Mouse (Mus musculus) heart, adult 9 months (tissue): ENCODE results near the gene Ccdc127.
A peak's percentile ranks its signal among the peaks of the same experiment; 100 is the strongest.

Source experiments
- DNase-seq, 2 experiments: peaks; one replicate each; pipeline ENCODE4 v3.0.0; 2022; ENCODE audit warnings: low spot score in 2 of 2

Gene Ccdc127

DNA sequence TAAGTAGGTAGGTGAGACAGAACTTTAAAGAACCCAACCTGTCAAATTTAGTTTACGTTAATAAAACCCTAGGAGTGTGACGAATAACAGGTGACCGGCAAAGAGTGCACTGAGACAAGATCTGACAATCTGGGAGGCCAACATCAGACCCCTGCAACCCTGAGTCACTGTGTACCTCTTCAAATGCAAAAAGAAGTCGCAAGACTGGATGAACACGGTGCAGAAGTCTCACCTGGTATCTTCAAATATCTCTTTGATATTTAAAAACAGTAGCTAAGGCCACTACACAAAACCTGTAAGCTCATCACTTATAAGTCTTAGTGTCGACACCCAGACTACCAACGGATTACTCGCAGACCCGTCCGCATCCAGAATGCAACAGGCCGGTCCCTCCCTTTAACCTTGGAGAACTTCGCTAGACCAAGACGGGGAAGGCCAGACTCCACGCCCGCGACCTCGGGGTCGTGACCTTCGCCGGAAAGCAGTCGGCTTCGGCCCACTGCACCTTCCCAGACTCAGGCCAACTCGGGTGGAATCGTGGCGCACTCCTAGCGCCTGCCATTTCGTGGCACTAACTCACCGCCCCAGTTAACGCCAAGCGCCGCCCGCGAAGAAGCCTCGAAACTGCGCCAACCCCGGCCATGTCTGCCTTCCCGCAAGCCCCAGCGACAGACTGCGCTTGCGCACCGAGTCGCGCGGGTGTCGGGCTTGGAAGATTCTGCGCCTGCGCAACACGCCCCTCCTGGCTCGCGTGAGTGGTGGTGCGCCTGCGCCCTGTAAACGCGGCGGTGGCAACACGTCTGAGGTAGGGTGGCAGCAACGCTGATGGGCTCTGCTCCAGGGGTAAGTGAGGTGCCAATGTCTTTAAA lies at the start of gene Ccdc127, which contains the start of gene Sdha:
Gene Ccdc127, plus strand, starts transcription at position 744 of the 869 bp plus-strand sequence.
Gene Sdha, minus strand, starts transcription at position 715 of the 869 bp plus-strand sequence.
- DNase-seq: peak; percentile 96

DNA sequence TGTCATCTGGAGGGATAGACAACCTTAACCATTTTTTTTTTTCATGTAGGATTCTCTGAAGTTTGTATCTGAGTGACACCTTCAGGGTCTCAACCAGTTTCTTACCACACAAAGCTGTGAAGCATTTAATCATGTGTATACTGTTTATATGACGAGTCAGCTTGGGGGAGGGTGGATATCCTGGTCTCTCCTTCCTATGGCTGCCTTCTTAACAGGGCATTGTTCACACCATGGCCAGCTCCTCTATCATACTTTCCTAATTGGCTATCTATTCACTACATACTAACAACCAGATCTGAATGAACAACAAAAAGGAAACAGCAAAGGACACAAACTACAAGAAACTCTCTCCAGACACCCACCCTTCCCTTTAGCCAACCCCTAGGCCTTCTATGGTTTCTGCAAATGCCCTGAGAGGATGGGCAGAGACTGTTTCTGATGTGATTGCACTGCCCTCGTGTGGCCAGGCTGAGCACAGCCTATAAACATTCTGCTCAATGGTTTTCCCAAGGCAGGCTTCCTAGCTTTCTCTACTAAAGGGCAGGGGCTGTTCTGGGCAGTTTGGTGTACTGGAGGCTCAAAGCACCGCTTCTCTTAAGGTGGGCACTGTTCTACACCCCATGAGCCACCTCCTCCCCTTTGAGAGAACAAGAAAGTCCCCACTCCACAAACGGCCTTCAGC lies 49.0 kb upstream of the Ccdc127 start:
- peak; percentile 21 to 53 for DNase-seq

DNA sequence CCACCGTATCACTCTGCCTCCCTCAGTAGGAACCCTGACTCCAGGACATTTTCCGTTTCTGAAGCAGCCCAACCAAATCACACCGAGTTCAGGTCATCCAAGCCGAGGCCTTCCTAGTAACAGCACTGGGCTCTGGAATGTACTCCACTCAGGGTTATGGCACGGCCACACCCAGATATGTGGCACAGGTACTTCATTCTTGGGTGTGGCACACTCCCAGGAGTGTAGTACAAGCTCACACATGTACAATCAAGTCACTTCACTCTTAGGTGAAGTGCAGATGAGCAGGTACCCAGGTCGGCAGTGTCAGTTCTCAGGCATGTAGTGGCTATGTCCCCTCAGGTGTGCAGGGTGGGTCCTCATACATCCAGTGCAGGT lies 48.5 kb upstream of the Ccdc127 start:
- no peak for DNase-seq

DNA sequence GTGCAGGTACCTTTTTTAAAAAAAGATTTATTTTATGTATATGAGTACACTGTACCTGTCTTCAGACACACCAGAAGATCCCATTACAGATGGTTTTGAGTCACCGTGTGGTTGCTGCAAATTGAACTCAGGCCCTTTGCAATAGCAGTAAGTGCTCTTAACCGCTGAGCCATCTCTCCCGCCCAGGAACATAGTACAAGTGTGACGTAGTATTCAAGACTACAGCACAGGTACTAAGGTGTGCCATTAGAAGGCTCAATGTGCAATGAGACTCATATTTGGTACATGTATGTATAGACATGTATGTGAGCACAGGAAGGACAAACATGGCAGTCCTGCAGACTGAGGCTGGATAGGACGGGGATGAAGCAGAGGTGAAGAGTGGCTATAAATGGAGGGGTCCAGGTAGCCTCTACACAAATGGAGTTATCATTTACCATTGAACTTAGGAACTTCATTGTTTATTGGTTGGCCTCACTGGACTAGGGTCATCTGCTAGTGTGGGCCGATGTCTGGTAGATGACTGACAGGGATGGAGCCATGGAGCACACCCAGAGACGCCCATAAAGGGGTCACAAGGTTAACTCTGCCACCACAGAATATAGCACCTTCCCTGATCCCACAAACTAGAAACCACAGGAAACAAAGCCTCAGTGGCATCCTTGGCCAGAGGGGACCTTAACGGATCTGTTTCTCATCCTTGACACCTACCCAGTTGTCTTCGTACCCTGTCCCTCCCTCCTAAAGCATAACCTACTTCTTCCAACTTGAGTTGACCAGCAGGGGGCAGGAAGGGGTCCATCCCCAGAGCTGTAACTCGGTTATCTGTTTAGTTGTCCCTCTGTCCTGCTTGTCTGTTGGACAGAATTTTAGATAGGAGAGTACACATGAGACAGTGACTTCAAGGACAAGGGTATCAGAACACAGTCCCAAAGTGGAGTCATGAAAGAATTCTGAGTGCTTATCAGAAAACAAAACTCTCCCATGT lies 47.8 kb upstream of the Ccdc127 start:
- DNase-seq: no peak

DNA sequence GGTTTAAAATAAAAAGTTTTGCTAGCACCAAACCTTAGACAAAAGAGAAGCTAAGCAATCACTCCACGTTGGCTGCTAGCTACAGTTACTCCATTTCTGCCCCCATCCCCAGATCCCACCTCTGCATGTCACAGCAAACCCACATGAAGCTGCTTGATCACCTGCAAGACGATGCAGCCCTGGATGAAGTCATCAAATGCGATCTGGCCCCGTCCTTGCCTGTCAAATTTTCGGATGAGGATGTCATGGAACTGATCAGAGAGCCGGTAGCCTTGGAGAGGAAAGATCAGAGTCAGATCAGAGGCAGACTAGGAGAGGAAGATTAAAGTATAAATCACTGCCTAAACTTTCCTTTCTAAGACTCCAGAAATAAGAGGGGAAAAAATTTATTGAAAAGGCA lies 44.7 kb upstream of the Ccdc127 start:
- no peak for DNase-seq

DNA sequence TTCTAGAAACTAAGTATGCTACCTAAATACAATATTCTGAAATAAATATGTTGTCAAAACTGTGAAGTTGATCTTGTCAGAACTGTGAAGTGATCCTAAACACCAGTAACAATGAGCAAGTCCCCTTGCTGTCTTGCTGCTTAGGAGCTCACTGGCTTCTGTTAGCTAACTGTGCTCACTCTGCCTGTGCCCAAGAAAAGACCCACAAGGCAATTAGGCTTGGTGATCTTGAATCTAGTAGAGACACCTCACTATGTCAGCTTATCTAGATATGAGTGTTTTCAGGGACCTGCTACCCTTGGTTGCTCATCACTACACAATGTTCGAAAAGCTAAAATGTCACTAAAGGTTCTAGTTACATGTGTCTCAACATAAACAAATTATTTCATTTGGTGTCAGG lies 44.3 kb upstream of the Ccdc127 start:
- no peak for DNase-seq

DNA sequence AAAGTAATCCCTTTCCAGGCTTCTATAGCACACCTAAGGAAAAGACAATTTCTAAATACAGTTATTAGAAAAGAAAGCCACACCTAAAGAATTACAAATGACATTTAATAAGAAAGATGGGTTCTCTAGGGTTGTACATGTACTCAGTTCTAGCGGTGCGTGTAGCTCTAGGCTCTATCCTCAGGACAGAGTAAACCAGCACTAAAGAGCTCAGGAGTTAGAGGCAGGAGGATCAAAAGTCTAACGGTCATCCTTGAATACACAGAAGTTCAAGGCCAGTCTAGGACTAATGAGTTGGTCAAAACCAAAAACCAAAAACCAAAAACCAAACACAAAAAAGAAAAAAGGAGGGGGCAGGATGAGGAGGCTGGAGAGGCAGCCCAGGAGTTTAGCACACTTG lies 35.5 kb upstream of the Ccdc127 start:
- no peak for DNase-seq

DNA sequence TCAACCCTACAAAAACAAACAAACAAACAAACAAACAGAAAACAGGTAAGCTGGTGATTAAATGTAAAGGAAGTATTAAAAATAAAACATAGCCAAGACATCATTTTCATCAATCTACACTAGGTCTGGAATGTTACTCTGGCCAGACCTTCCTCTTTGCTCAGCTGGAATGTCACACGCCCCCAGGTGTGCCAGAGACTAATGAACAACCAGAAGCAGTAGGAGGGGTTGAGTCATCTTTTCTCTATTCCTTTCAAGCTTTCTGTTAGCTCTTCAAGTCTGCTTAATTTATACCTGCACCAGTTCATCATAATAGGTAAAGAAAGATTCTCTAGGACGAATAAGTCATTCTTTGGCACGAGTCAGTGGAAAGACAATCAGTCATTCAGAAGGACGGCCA lies 33.7 kb upstream of the Ccdc127 start:
- DNase-seq: no peak

DNA sequence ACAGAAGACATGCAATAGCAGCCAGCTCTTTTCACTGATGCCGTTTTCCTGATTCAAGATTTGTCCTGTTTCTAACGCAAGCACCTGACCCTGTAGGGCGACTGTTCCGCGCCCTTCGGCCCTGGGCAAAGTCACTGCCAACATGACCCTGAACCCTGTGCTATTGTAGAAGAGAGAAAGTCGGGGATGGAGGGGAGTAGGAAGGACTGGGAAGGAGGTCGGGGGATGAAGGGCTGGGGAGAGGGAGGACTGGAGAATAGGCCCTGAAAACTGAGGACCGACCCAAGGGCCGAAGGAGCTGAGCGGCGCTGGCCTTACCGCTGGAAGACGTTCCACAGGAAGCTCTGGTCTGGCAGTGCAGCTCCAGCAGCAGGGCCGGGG lies 33.3 kb upstream of the Ccdc127 start:
- no peak for DNase-seq

DNA sequence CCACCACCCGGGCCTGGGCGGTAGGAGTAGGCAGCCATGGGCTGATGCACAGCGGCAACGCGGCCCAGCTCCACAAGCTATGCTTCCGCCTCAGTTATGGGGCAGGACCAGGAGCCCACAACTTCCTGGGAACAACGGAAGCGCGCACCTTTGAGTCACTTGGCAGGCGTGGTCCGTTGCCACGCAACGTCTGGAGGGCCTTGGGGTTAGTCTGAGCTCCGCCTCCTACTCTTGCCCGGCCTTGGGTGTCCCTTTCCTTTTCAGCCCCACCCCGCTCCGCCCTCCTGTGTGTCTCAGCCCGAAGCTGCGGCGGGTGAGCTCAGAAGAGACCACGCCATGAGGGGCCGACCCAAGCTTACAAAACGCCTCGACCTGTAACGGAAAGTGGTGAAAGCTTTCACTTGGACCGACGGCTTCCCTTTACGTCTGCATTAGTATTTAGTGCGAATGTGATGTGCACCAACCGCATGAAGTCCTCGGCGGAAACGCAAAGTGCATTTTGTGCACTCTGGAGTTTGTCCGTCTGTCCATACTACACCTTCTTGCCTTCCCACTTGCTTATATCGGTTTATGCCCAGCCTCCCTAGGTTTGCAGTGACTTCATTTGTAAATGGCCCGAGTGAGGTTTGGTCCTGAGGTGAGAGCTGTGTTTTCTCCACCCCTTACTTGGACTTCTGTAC lies 32.8 kb upstream of the Ccdc127 start, which contains the start of gene Pdcd6:
Gene Pdcd6, minus strand, starts transcription at position 411 of the 680 bp plus-strand sequence.
- peak; percentile 96 to 97 for DNase-seq

DNA sequence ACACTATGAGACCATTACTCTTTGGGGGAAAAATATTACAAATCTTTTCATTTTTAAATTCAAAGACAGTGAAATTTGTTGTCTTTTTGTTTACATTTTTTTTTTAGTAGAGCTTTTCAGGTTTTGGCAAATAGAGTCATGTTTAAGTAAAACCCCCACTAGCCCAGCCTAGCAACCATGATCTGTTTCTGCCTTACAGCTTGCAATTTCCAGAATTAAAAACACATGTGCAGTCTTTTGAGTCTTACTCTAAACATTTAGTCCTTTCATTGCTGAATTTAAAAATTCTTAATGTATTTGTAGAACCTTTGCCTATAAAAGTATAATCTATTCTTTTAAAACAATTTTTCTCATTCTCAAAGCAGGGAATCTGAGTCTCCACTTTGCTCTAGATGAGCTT lies 20.8 kb upstream of the Ccdc127 start:
- no peak for DNase-seq

DNA sequence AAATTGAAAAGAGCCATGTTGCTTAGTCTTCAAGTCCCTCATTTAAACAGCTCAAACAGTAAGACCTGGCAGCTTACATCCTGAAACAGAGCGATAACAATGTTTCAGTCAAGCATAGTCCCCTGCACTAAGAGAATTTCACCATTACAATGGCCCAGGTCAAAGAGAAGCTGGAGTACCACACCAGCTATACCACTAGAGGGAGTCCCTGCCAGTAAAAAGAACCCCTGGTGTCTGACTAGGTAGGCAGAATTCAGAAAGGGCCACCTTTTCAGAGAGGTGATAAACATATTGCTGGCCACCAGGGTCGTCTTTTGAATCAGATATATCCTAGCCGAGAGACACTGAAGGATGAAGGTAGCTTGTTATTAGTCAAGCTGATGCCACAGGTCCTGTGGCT lies 9.1 kb upstream of the Ccdc127 start:
- no peak for DNase-seq

DNA sequence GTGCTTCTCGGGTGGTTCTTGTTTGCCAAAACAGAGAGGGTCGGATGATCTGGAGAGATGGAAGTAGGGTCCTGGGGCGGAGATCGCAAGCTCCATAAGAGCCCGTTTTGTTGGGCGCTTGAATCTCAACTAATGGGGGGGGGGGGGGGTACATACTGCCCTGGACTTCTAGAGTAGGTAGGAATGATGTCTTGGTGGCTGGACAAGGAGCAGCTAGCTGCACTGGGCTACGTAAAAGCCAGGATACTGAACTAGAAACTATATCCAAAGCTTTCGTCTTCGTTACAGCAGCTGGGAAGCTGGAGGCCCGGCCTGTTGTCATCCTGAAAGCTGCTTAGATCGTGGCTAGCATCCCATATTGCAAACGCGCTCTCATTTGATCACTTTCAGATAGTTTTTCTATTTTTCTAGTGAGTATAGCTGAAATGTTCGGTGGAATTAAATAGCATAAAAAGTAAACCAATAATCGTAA lies 362 bp downstream of the Ccdc127 start:
- no peak for DNase-seq

DNA sequence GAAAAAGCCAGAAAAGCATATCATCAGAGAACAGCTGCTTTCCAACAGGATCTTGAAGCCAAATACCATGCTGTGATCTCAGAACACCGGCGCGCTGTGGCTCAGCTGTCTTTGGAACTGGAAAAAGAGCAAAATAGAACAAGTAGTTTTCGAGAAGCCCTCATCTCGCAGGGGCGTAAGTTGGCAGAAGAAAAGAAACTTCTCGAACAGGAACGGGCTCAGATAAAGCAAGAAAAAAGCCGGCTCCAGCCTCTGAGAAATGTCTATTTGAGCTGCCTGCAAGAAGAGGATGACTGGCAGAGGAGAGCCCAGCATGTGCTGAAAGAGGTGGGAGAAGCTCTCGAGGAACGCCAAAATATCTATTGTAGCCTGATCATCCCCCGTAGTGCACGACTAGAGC lies 6.4 kb downstream of the Ccdc127 start:
- no peak for DNase-seq

DNA sequence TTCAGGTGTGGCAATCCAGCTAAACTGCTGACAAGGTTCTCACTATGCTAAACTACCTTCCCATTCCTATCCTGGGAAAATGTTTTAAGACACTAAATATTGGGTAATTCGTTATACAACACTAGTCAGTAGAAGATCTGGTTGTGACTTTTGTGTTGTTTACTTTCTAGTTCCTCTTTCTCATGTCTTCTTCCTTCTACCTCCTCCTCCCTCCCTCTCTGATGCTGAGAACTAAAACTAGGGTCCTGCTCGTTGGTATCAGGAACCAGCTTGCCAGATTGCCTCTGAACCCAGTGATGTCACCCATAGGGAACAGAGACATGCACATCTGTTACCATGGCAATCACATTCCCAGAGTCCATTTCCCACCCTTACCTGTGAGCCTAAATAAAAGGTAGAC lies 12.1 kb downstream of the Ccdc127 start:
- no peak for DNase-seq

DNA sequence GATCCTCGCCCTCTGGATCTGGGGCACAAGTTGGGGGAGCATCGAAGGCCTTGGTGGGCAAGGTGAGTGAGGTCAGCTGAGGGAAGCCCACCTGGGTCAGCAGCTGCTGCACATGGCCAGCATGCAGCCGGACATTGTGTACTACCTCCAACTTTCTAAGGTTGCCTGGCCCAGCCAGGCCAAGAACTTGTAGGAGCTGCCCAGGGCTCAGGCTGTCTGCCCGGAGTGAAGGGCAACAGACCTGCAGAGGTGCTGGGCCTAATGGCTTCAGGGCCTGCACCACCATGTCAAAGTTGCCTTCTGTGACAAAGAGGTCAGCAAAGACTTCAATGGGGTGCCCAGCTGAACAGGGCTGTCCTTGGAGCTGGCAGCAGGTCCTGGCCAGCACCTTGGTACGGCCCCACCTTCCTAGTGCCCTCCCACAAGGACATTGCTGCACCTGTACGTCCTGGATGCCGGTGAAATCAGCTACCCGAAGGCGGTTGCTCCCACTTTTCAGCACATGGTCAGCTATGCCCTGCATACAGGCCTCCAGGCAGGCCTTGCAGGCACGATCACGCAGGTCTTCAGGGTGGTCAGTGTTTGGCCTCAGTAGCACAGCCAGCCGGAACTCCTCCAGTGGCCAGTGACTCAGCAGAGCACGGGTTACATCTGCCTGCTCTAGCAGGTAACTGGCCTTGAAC lies 13.2 kb downstream of the Ccdc127 start:
- peak in 1 of 2 experiments; percentile 37 for DNase-seq

DNA sequence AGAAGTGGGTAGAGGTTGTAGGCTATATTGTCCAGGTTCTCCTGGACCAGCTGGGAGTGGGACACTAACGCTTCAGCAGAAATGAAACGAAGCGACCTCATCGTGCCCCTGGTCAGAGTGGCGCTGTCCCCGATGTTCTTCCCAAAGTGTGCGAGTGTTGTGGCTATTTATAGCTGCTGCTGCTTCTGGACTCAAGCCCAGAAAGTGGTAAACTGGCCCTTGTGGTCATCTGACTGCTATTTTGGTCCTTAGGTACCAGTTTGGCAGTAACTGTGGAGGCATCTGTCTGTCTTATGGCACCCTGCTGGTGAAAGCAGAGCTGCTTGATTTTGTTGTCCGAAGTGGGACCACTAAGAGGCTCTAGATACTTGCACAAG lies 13.7 kb downstream of the Ccdc127 start, which contains the start of gene Lrrc14b:
Gene Lrrc14b, minus strand, starts transcription at position 147 of the 377 bp plus-strand sequence.
- DNase-seq: peak; percentile 61 to 78

DNA sequence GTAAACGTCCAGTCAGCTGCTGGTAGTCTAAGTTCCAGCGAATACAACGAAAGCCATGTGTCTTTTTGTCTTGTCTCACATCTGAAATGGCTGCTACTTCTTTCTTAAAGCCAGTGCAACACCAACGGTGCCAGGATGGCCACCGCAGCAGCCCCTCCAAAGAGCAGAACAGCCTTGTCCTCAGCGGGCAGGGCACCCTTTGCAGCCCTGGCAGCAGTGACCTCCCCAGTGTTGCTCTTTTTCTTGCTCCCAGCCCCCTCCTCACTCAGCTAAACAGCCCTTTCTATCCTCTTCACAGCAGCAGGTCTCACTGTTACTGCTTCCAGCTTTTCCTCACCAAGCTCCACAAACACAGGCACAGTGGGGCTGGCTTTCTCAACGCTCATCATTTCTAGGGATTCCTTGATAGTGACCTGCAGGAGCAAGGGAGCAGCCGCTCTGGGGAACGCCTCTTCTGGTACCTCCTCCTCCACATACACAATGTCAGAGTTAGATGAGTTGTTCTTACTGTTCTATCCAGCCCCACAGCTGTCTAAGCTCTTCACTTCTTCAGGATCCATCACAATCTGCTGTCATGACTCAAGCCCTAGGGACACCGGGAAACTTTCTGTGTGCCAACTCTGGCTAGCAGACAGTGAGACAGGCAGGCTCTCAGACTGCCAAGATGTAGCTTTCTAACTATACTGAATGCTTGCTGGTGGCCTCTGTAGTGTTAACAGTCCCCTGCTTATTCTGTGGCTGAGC lies 31.6 kb downstream of the Ccdc127 start:
- no peak for DNase-seq

DNA sequence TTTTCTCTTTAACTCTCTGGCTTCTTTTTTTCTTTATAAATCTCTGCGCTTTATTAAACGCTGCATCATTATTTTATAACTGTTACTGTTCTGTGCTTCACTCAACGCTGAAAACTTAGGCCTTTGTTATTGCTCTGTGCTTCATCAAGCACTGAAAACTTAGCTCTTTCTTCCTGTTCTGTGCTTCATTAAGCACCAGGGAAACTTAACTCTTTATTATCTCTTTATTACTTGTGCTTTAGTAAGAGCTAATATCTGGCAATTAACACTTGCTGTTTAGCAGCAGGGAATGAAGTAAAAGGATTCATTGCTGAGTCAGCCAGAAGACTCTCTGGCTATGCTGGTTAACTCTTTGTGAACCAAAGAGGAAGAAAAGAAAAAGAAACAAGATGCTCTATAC lies 32.2 kb downstream of the Ccdc127 start:
- no peak for DNase-seq

DNA sequence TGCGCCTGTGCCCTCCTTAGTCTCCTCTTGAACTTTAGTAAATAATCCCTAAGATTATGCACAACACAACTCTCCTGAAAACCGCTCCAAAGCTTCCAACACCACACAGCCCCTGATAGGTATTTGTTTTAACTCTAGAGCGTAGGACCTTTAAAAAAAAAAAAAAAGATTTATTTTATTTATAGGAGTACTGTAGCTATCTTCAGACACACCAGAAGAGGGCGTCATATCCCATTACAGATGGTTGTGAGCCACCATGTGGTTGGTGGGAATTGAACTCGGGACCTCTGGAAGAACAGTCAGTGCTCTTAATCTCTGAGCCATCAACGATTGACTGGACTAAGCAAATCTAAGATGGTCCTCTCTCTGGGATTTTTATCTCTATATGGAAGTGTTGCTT lies 39.6 kb downstream of the Ccdc127 start:
- no peak for DNase-seq
